Mouse (Mus musculus): ENCODE data around the gene Pcid2. TPM values are rescaled to one million over a fixed set of nuclear protein-coding genes. Genes with fewer than 3 reads are reported as not detected.

Gene Pcid2
- total RNA-seq, 1 experiment, result 35.2 TPM

DNA sequence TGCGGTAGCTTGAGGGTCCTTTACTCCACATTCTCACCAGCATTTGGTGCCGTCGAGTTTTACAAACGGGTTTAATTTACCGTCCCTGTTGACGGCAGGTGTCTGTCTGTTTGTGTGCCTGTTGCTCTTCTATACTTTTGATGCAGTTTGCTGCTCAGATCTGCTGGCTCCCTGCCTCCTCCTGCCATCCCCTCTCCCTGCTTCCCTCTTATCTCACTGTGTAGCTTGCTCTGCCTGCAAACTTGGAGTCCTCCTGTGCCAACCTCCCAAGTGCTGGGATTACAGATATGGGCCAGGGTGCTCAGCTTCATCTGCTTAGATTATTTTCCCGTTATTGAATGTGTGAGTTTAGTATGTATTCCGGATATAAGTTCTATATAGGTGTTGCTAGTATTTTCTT, 3.7 kb upstream of the Pcid2 start:
- Histone ChIP-seq H3K9ac (ENCODE audit: insufficient read depth, low read depth, low read length, poor library complexity, severe bottlenecking) (no peak overlapping the region), H3K4me1 (ENCODE audit: control insufficient read depth in 2 of 2, insufficient read depth in 2 of 2, low read length in 2 of 2, poor library complexity in 1 of 2) (no peaks in the 10 kb centered on the region), H3K27ac (ENCODE audit: insufficient read depth, low read depth, low read length, poor library complexity, severe bottlenecking) (no peak overlapping the region), H3K9me3 (ENCODE audit: control insufficient read depth, insufficient read depth, low read depth, low read length) (no peaks in the 10 kb centered on the region), H3K36me3 (ENCODE audit: control insufficient read depth, insufficient read depth, low read length, poor library complexity, severe bottlenecking) (no peaks in the 10 kb centered on the region), H3K4me3 (ENCODE audit: insufficient read depth in 1 of 2, low read depth in 1 of 2, low read length in 2 of 2, poor library complexity in 1 of 2, severe bottlenecking in 1 of 2) (no peak overlapping the region)
- in situ Hi-C loops (cut with MboI; ENCODE audit: low sequenced_read_pairs in 2 of 2, unreplicated experiment in 2 of 2), result no loop called here
- DNase-seq (ENCODE audit: low read depth, low spot score), result no peak
- TF ChIP-seq ZNF384 (IDR thresholded peaks at IDR 0.05; ENCODE audit: low read depth, low read length) (no peak), ZC3H11A (IDR thresholded peaks at IDR 0.05; ENCODE audit: borderline replicate concordance, low read depth, low read length) (no peak), CHD2 (IDR thresholded peaks at IDR 0.05; ENCODE audit: low read depth, low read length) (no peak), HCFC1 (IDR thresholded peaks at IDR 0.05; ENCODE audit: borderline replicate concordance, insufficient read depth, low read length) (no peak), MAFK (IDR thresholded peaks at IDR 0.05; ENCODE audit: insufficient read depth, low read depth, low read length) (no peak)

DNA sequence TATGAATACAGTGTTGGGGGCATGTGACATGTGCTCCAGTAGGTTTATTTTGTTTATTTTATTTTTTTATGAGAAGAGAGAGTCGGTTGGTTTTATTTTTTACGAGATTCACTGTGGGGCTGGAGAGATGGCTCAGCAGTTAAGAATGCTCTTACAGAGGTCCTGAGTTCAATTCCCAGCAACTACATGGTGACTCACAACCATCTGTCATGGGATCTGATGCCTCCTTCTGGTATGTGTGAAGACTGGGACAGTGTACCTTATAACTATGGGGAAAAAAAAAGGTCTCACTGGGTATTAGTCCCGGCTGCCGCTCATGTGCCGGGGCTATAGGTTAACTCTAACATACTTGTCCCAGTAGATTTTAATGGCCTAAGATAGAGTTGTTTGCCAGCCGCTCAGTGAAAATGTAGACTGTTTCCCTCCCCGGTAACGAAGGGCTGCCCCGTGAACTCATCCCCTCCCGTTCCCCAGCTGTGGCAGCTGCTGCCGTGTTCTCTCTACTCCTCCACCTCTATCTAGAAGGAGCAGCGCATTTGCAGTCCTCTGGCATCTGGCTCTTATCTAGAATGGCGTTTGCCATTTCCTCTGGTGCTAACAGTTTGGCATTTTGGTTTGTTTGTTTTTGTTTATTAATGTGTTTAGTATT, 2.9 kb upstream of the Pcid2 start:
- Histone ChIP-seq H3K36me3 (ENCODE audit: control insufficient read depth, insufficient read depth, low read length, poor library complexity, severe bottlenecking) (no peaks in the 10 kb centered on the region), H3K4me1 (ENCODE audit: control insufficient read depth in 2 of 2, insufficient read depth in 2 of 2, low read length in 2 of 2, poor library complexity in 1 of 2) (peaks cover 0 to 2% of the 10 kb centered on the region in 2 experiments; a peak in 1 of 4 replicates), H3K27ac (ENCODE audit: insufficient read depth, low read depth, low read length, poor library complexity, severe bottlenecking) (no peak overlapping the region), H3K9ac (ENCODE audit: insufficient read depth, low read depth, low read length, poor library complexity, severe bottlenecking) (no peak overlapping the region), H3K4me3 (ENCODE audit: insufficient read depth in 1 of 2, low read depth in 1 of 2, low read length in 2 of 2, poor library complexity in 1 of 2, severe bottlenecking in 1 of 2) (no peak overlapping the region), H3K9me3 (ENCODE audit: control insufficient read depth, insufficient read depth, low read depth, low read length) (no peaks in the 10 kb centered on the region)
- DNase-seq (ENCODE audit: low read depth, low spot score), result no peak
- in situ Hi-C loops (cut with MboI; ENCODE audit: low sequenced_read_pairs in 2 of 2, unreplicated experiment in 2 of 2), result no loop called here
- no peak for TF ChIP-seq CHD2 (IDR thresholded peaks at IDR 0.05; ENCODE audit: low read depth, low read length)
- TF ChIP-seq ZC3H11A (IDR thresholded peaks at IDR 0.05; ENCODE audit: borderline replicate concordance, low read depth, low read length), result no peak
- no peak for TF ChIP-seq MAFK (IDR thresholded peaks at IDR 0.05; ENCODE audit: insufficient read depth, low read depth, low read length)

DNA sequence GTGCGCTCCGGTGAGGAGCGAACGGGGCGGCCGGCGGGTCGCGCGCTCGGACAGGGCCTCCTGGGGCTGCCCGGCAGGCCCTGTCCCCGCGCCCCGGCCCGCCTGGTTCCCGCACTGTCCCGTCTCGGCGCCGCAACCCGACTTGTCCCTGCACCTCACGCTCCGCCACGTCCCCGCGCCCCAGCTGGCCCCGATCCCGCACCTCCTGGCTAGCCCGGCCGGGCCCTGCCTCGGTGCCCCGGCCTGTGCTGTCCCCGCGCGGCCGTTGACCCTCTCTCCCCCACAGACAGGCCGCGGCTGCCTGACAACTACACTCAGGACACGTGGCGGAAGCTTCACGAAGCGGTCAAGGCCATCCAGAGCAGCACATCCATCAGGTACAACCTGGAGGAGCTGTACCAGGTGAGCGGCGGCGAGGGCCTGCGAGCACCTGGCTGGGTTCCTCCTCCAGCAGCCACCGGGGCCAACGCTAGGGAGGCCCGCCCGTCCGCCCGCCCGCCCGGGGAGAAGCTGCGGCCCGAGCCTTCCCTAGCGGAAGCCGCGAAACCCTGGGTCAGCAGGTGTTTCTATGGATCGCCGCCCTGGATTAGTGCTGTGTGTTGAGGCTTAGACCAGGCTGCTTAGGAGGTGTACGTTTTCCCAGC, 771 bp upstream of the Pcid2 start:
- Histone ChIP-seq H3K4me1 (ENCODE audit: control insufficient read depth in 2 of 2, insufficient read depth in 2 of 2, low read length in 2 of 2, poor library complexity in 1 of 2) (peaks cover 0 to 2% of the 10 kb centered on the region in 2 experiments; a peak in 1 of 4 replicates), H3K9me3 (ENCODE audit: control insufficient read depth, insufficient read depth, low read depth, low read length) (no peaks in the 10 kb centered on the region), H3K9ac (ENCODE audit: insufficient read depth, low read depth, low read length, poor library complexity, severe bottlenecking) (peak overlapping the region; percentile 91), H3K36me3 (ENCODE audit: control insufficient read depth, insufficient read depth, low read length, poor library complexity, severe bottlenecking) (no peaks in the 10 kb centered on the region), H3K4me3 (ENCODE audit: insufficient read depth in 1 of 2, low read depth in 1 of 2, low read length in 2 of 2, poor library complexity in 1 of 2, severe bottlenecking in 1 of 2) (peak overlapping the region; percentile 94 to 98), H3K27ac (ENCODE audit: insufficient read depth, low read depth, low read length, poor library complexity, severe bottlenecking) (peak overlapping the region; percentile 26; the same call in 1 of the 2 replicates)
- no peak for TF ChIP-seq HCFC1 (IDR thresholded peaks at IDR 0.05; ENCODE audit: borderline replicate concordance, insufficient read depth, low read length)
- TF ChIP-seq CHD2 (IDR thresholded peaks at IDR 0.05; ENCODE audit: low read depth, low read length), result no peak
- no peak for TF ChIP-seq MAFK (IDR thresholded peaks at IDR 0.05; ENCODE audit: insufficient read depth, low read depth, low read length)
- no peak for TF ChIP-seq ZNF384 (IDR thresholded peaks at IDR 0.05; ENCODE audit: low read depth, low read length)
- TF ChIP-seq ZC3H11A (IDR thresholded peaks at IDR 0.05; ENCODE audit: borderline replicate concordance, low read depth, low read length), result no peak
- no peak for DNase-seq (ENCODE audit: low read depth, low spot score)
- in situ Hi-C loops (cut with MboI; ENCODE audit: low sequenced_read_pairs in 2 of 2, unreplicated experiment in 2 of 2), result no loop called here

DNA sequence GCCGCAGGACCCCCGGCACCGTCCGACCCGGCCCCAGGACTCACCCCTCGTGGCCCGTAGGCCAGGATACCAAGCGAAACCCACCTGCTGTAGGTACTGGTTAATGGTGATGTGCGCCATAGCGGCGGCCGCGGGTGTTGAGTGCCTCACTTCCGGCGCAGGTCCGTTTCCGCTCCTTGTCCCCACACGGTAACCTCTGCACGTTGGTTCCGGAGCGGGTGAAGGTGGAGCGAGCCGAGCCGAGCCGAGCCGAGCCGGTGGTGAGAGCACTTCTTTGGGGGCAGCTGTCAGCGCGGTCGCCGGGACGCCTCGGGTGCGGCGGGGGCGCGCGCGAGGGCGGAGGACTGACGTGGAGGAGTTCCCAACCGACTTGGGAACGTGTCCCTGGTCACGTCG, 570 bp downstream of the Pcid2 start:
- peak; percentile 75 for DNase-seq (ENCODE audit: low read depth, low spot score)
- peak overlapping the region; percentile 98 for H3K9ac ChIP-seq (ENCODE audit: insufficient read depth, low read depth, low read length, poor library complexity, severe bottlenecking)
- no peaks in the 10 kb centered on the region for H3K36me3 ChIP-seq (ENCODE audit: control insufficient read depth, insufficient read depth, low read length, poor library complexity, severe bottlenecking)
- H3K27ac ChIP-seq (ENCODE audit: insufficient read depth, low read depth, low read length, poor library complexity, severe bottlenecking), result peak overlapping the region; percentile 62; the same call in 1 of the 2 replicates
- TF ChIP-seq HCFC1 (IDR thresholded peaks at IDR 0.05; ENCODE audit: borderline replicate concordance, insufficient read depth, low read length) (peak; percentile 84), ZC3H11A (IDR thresholded peaks at IDR 0.05; ENCODE audit: borderline replicate concordance, low read depth, low read length) (no peak)
- H3K4me3 ChIP-seq (ENCODE audit: insufficient read depth in 1 of 2, low read depth in 1 of 2, low read length in 2 of 2, poor library complexity in 1 of 2, severe bottlenecking in 1 of 2), result peak overlapping the region; percentile 92 to 98
- no peaks in the 10 kb centered on the region for H3K9me3 ChIP-seq (ENCODE audit: control insufficient read depth, insufficient read depth, low read depth, low read length)
- peaks cover 0 to 2% of the 10 kb centered on the region in 2 experiments; a peak in 1 of 4 replicates for H3K4me1 ChIP-seq (ENCODE audit: control insufficient read depth in 2 of 2, insufficient read depth in 2 of 2, low read length in 2 of 2, poor library complexity in 1 of 2)
- in situ Hi-C loops (cut with MboI; ENCODE audit: low sequenced_read_pairs in 2 of 2, unreplicated experiment in 2 of 2), result no loop called here

Measured in ES-E14 (cell line).